In the genomic region with DNA sequence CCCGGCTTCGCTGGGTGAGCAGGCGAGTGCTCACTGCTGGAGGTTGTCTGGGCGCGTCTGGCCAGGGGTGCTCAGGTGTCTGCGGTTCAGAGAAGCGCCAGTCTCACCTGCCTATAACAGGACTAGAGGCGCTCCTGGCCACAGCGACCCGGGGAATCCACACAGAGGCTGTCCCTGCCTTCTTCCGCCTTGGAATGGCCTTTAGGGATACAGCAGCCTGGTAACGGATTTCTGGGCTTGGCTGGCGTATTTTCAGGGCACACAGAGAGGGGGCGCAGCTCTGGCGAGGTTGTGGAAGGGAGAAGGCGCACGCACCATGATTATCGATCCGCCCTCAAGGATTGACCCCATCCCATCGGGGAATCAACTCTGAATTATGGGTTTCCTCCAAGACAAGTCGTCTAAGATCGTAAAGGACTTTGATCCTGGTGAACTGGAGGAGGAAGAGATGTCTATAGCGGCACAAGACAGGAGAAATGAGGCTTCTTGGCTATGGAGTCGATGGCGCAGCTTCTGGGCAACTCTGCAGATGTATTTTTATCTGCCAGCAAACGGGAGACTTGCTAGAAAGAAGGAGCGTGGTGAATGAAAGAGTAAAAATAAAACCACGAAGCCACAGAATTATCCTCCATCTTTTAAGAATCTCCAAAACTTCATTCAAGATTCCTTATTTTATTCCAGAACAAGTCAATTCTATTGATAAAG, we compare ENCODE assay signal across 8 mouse cellular contexts. TPM values are rescaled to one million over a fixed set of nuclear protein-coding genes. Genes with fewer than 3 reads are reported as not detected.
DNase-seq lines count a peak whose midpoint lies in the region; ATAC-seq and TF ChIP-seq lines count a peak whose summit lies in the region.

No protein-coding gene starts in this region.

- no peaks in the 10 kb centered on the region for H3K36me3 ChIP-seq in kidney, postnatal 0 days (ENCODE audit: insufficient read depth, low read length)
- H3K36me3 ChIP-seq in midbrain, embryonic 12.5 days = no peaks in the 10 kb centered on the region

- peak; percentile 41; the same call in 1 of the 2 replicates for TF ChIP-seq CTCF in kidney, postnatal 0 days (IDR thresholded peaks at IDR 0.05; ENCODE audit: low read depth)

- 8% methylated on average over 28 of the region's 28 CpGs for WGBS in kidney, postnatal 0 days
- WGBS in midbrain, embryonic 12.5 days = 6% methylated on average over 28 of the region's 28 CpGs

- no peaks in the 10 kb centered on the region for H3K9me3 ChIP-seq in kidney, postnatal 0 days (replicated peaks; ENCODE audit: low read length)
- no peaks in the 10 kb centered on the region for H3K9me3 ChIP-seq in midbrain, embryonic 12.5 days

- H3K27me3 ChIP-seq in kidney, postnatal 0 days (ENCODE audit: insufficient read depth, low read length) = peaks cover 35% of the 10 kb centered on the region
- H3K27me3 ChIP-seq in midbrain, embryonic 12.5 days = peaks cover 73% of the 10 kb centered on the region

- H3K27ac ChIP-seq in kidney, postnatal 0 days = no peak overlapping the region
- no peak overlapping the region for H3K27ac ChIP-seq in midbrain, embryonic 12.5 days (replicated peaks)

- DNase-seq in adrenal gland, postnatal 10 days = peak; percentile 2
- no peak for DNase-seq in adrenal gland, postnatal 4 days (ENCODE audit: low spot score in 2 of 2)
- peak; percentile 43 for DNase-seq in right cerebral cortex, adult 18-20 months
- DNase-seq in right cerebral cortex, postnatal 36 days (ENCODE audit: low spot score in 2 of 2) = no peak
- DNase-seq in kidney, postnatal 0 days (ENCODE audit: low spot score) = no peak
- no peak for DNase-seq in c-Kit-positive CD71-positive TER-119-positive erythroid progenitor cells, embryonic 14.5 days (ENCODE audit: low spot score)
- DNase-seq in ovary, postnatal 14 days (ENCODE audit: low spot score) = no peak

- peak overlapping the region; percentile 57 for H3K4me3 ChIP-seq in kidney, postnatal 0 days (replicated peaks; ENCODE audit: low read depth, low read length)
- peak overlapping the region; percentile 49 for H3K4me3 ChIP-seq in midbrain, embryonic 12.5 days

- ATAC-seq in kidney, postnatal 0 days (replicated peaks; ENCODE audit: low FRiP score, low read depth) = no peak
- no peak for ATAC-seq in midbrain, embryonic 12.5 days (ENCODE audit: low FRiP score, low read depth)

- H3K4me2 ChIP-seq in kidney, postnatal 0 days (ENCODE audit: low read length) = peak overlapping the region; percentile 99
- H3K4me2 ChIP-seq in midbrain, embryonic 12.5 days (replicated peaks) = peak overlapping the region; percentile 76

- H3K4me1 ChIP-seq in kidney, postnatal 0 days (replicated peaks; ENCODE audit: insufficient read depth, low read length) = peaks cover 22% of the 10 kb centered on the region; the same call in 1 of the 2 replicates
- peaks cover 27% of the 10 kb centered on the region for H3K4me1 ChIP-seq in midbrain, embryonic 12.5 days

- H3K9ac ChIP-seq in kidney, postnatal 0 days (ENCODE audit: low read depth, low read length) = no peak overlapping the region
- 0 out of 2 replicates have a peak overlapping the region, but pooled peaks have one; percentile 20 for H3K9ac ChIP-seq in midbrain, embryonic 12.5 days (replicated peaks)

RNA-seq across cellular contexts. Expression of a gene that starts 1.3 kb away (rescaled TPM):
- not detected for total RNA-seq in adrenal gland, postnatal 10 days (2021)
- total RNA-seq in adrenal gland, postnatal 4 days (2021) = under 1 TPM in 1 of 2 experiments, not detected in 1; 0.50 TPM
- 1.2 and 1.8 TPM in 2 replicates for polyA plus RNA-seq in kidney, postnatal 0 days (2015; fragmentation: Nextera tagmentation; extraction: Ambion mirVana)
- not detected in 2 replicates for polyA plus RNA-seq in midbrain, embryonic 12.5 days (2016; fragmentation: Nextera tagmentation; extraction: Ambion mirVana)

RNA-seq across cellular contexts. Expression of a gene that starts 35.5 kb away (rescaled TPM):
- total RNA-seq in adrenal gland, postnatal 10 days (2021) = 10 to 100 TPM; 23.8 to 28.8 TPM
- 10 to 100 TPM; 40.4 to 40.5 TPM for total RNA-seq in adrenal gland, postnatal 4 days (2021)
- 36.5 and 37.5 TPM in 2 replicates for polyA plus RNA-seq in kidney, postnatal 0 days (2015; fragmentation: Nextera tagmentation; extraction: Ambion mirVana)
- 46.0 and 47.1 TPM in 2 replicates for polyA plus RNA-seq in midbrain, embryonic 12.5 days (2016; fragmentation: Nextera tagmentation; extraction: Ambion mirVana)

RNA-seq across cellular contexts. Expression of a gene that starts 35.5 kb away (rescaled TPM):
- total RNA-seq in adrenal gland, postnatal 10 days (2021) = 1 to 10 TPM; 5.9 to 8.6 TPM
- total RNA-seq in adrenal gland, postnatal 4 days (2021) = 10 to 100 TPM in 1 of 2 experiments, 1 to 10 TPM in 1; 3.4 to 11.8 TPM
- polyA plus RNA-seq in kidney, postnatal 0 days (2015; fragmentation: Nextera tagmentation; extraction: Ambion mirVana) = 3.2 and 3.3 TPM in 2 replicates
- polyA plus RNA-seq in midbrain, embryonic 12.5 days (2016; fragmentation: Nextera tagmentation; extraction: Ambion mirVana) = not detected in 2 replicates

Comparison
In these comparisons a context has a peak if more than half of its experiments do, and no peak if none do; other contexts are left out.
1. DNase-seq: peak in adrenal gland, postnatal 10 days (single experiment) and right cerebral cortex, adult 18-20 months (single experiment); none in adrenal gland, postnatal 4 days (0 of 2), right cerebral cortex, postnatal 36 days (0 of 2), kidney, postnatal 0 days (single experiment), c-Kit-positive CD71-positive TER-119-positive erythroid progenitor cells, embryonic 14.5 days (single experiment) and ovary, postnatal 14 days (single experiment).